Mouse (Mus musculus) C2C12 (cell line): ENCODE data around the gene Gripap1. TPM values are rescaled to one million over a fixed set of nuclear protein-coding genes. Genes with fewer than 3 reads are reported as not detected.

Experiments
- H3K27me3 ChIP-seq: one replicate; pipeline ENCODE4 v1.6.1; 2011; ENCODE audit not compliant: control insufficient read depth, insufficient read depth, insufficient read length
- H3K36me3 ChIP-seq: one replicate; pipeline ENCODE4 v1.6.1; 2011; ENCODE audit not compliant: control insufficient read depth, insufficient read depth
- H3K4me3 ChIP-seq: one replicate; pipeline ENCODE4 v1.5.1; 2011; ENCODE audit warnings: mild to moderate bottlenecking, control low read depth; ENCODE audit not compliant: poor library complexity, insufficient read depth, severe bottlenecking
- H3K79me2 ChIP-seq: one replicate; pipeline ENCODE4 v1.6.1; 2011; ENCODE audit not compliant: control insufficient read depth, insufficient read depth
- H3K79me3 ChIP-seq: one replicate; pipeline ENCODE4 v1.6.1; 2011; ENCODE audit warnings: low read depth, control low read depth
- H3ac ChIP-seq: one replicate; pipeline ENCODE3; 2011; ENCODE audit warnings: low read depth; ENCODE audit not compliant: control insufficient read depth, insufficient read length
- CEBPB ChIP-seq: IDR thresholded peaks from one replicate; pipeline ENCODE4 v1.6.1; 2011; ENCODE audit warnings: low read depth, mild to moderate bottlenecking, control low read depth, moderate library complexity
- CTCF ChIP-seq: IDR thresholded peaks from one replicate; pipeline ENCODE4 v1.5.1; 2011; ENCODE audit not compliant: control insufficient read depth, insufficient read depth, insufficient read length
- FOSL1 ChIP-seq: IDR thresholded peaks from one replicate; pipeline ENCODE4 v1.8.0; 2011; ENCODE audit warnings: mild to moderate bottlenecking, low read length; ENCODE audit not compliant: poor library complexity, insufficient read depth, severe bottlenecking
- MAX ChIP-seq: IDR thresholded peaks from one replicate; pipeline ENCODE4 v1.6.1; 2011; ENCODE audit warnings: mild to moderate bottlenecking, control low read depth
- MYOD1 ChIP-seq: IDR thresholded peaks from one replicate; pipeline ENCODE4 v1.6.1; 2011; ENCODE audit warnings: low read depth; ENCODE audit not compliant: control insufficient read depth, insufficient read length
- MYOG ChIP-seq: IDR thresholded peaks from one replicate; pipeline ENCODE4 v1.6.1; 2011; ENCODE audit not compliant: control insufficient read depth, insufficient read length; ENCODE audit errors: extremely low read depth
- USF1 ChIP-seq: IDR thresholded peaks from one replicate; pipeline ENCODE4 v1.6.1; 2011; ENCODE audit warnings: low read depth, mild to moderate bottlenecking, control low read depth, moderate library complexity
- polyA plus RNA-seq: library from polyadenylated mRNA; unstranded; fragments of >200 nt; fragmentation: generic; extraction: Trizol; gene quantifications from one replicate; pipeline ENCODE4 v1.2.1, GENCODE M21; 2012; ENCODE audit warnings: missing spikeins

Gene Gripap1
- polyA plus RNA-seq, 1 experiment, result 17.9 TPM

GRCm38 (mm10) chrX:7854578-7854977 is 65.0 kb downstream of the Gripap1 start:
- no peak overlapping the region for H3K4me3 ChIP-seq
- TF ChIP-seq MYOG, result no peak
- TF ChIP-seq MYOD1, result no peak
- peak; percentile 7 for TF ChIP-seq CTCF
- TF ChIP-seq MAX, result no peak
- H3K27me3 ChIP-seq, result no peaks in the 10 kb centered on the region
- H3K79me3 ChIP-seq, result peaks cover 10% of the 10 kb centered on the region
- peaks cover 11% of the 10 kb centered on the region for H3K36me3 ChIP-seq
- no peak overlapping the region for H3ac ChIP-seq
- no peaks in the 10 kb centered on the region for H3K79me2 ChIP-seq

- Histone ChIP-seq H3ac (no peak overlapping the region), H3K36me3 (peaks cover 3% of the 10 kb centered on the region), H3K79me3 (peaks cover 5% of the 10 kb centered on the region), H3K4me3 (no peak overlapping the region), H3K27me3 (no peaks in the 10 kb centered on the region), H3K79me2 (peaks cover 14% of the 10 kb centered on the region)
- no peak for TF ChIP-seq MYOG
- no peak for TF ChIP-seq MAX
- no peak for TF ChIP-seq USF1
- no peak for TF ChIP-seq MYOD1
- TF ChIP-seq FOSL1, result no peak
These were observed 69.7 kb downstream of the Gripap1 start for GRCm38 (mm10) chrX:7859191-7859753.

- TF ChIP-seq USF1, result no peak
- TF ChIP-seq MYOD1, result no peak
- no peak for TF ChIP-seq CTCF
- TF ChIP-seq MYOG, result no peak
- no peak for TF ChIP-seq CEBPB
- no peak for TF ChIP-seq FOSL1
- TF ChIP-seq MAX, result no peak
These were observed 73.6 kb downstream of the Gripap1 start for GRCm38 (mm10) chrX:7863181-7863580.

GRCm38 (mm10) chrX:7864551-7864950 is 75.0 kb downstream of the Gripap1 start:
- Histone ChIP-seq H3K36me3 (no peaks in the 10 kb centered on the region), H3K79me2 (peaks cover 22% of the 10 kb centered on the region), H3K4me3 (no peak overlapping the region), H3K79me3 (peaks cover 4% of the 10 kb centered on the region), H3ac (no peak overlapping the region), H3K27me3 (no peaks in the 10 kb centered on the region)
- TF ChIP-seq MAX, result no peak

More at GRCm38 (mm10) chrX:7863181-7863580, 73.6 kb downstream of the Gripap1 start:
- Histone ChIP-seq H3ac (no peak overlapping the region), H3K27me3 (no peaks in the 10 kb centered on the region), H3K79me2 (peaks cover 22% of the 10 kb centered on the region), H3K79me3 (peaks cover 7% of the 10 kb centered on the region), H3K4me3 (no peak overlapping the region), H3K36me3 (no peaks in the 10 kb centered on the region)

GRCm38 (mm10) chrX:7865343-7865742 is 75.8 kb downstream of the Gripap1 start:
- Histone ChIP-seq H3K36me3 (no peaks in the 10 kb centered on the region), H3K79me2 (peaks cover 19% of the 10 kb centered on the region), H3K4me3 (no peak overlapping the region), H3K27me3 (no peaks in the 10 kb centered on the region), H3ac (no peak overlapping the region), H3K79me3 (peaks cover 4% of the 10 kb centered on the region)
- TF ChIP-seq MYOG, result no peak
- no peak for TF ChIP-seq CTCF
- no peak for TF ChIP-seq CEBPB
- TF ChIP-seq FOSL1, result no peak
- no peak for TF ChIP-seq USF1
- TF ChIP-seq MAX, result no peak
- TF ChIP-seq MYOD1, result no peak

- Histone ChIP-seq H3K79me2 (peaks cover 15% of the 10 kb centered on the region), H3K36me3 (no peaks in the 10 kb centered on the region), H3K27me3 (no peaks in the 10 kb centered on the region), H3ac (no peak overlapping the region), H3K4me3 (no peak overlapping the region), H3K79me3 (peaks cover 4% of the 10 kb centered on the region)
- TF ChIP-seq MYOD1 (no peak), CEBPB (no peak), MAX (no peak), USF1 (no peak), MYOG (no peak), CTCF (no peak), FOSL1 (no peak)
These were observed 76.2 kb downstream of the Gripap1 start for GRCm38 (mm10) chrX:7865786-7866185.

GRCm38 (mm10) chrX:7867141-7867540 is 77.6 kb downstream of the Gripap1 start:
- Histone ChIP-seq H3K36me3 (no peaks in the 10 kb centered on the region), H3ac (no peak overlapping the region), H3K27me3 (no peaks in the 10 kb centered on the region), H3K79me3 (peaks cover 4% of the 10 kb centered on the region), H3K79me2 (peaks cover 8% of the 10 kb centered on the region), H3K4me3 (no peak overlapping the region)
- no peak for TF ChIP-seq CTCF
- TF ChIP-seq USF1, result no peak
- no peak for TF ChIP-seq MYOD1
- TF ChIP-seq CEBPB, result no peak
- TF ChIP-seq FOSL1, result no peak
- no peak for TF ChIP-seq MAX
- no peak for TF ChIP-seq MYOG
